Mouse (Mus musculus): ENCODE data around the gene Cnih3. TPM values are rescaled to one million over a fixed set of nuclear protein-coding genes. Genes with fewer than 3 reads are reported as not detected.

Gene Cnih3
- polyA plus RNA-seq, 1 experiment, result 2.7 TPM

GRCm38 (mm10) chr1:181395234-181395828 lies 42.9 kb downstream of the Cnih3 start:
- H3K27ac ChIP-seq (ENCODE audit: control insufficient read depth, insufficient read depth, low read depth, low read length, poor library complexity), result no peak overlapping the region
- TF ChIP-seq POLR2A (IDR thresholded peaks at IDR 0.05; ENCODE audit: borderline replicate concordance, control insufficient read depth, low read depth, low read length), result no peak
- TF ChIP-seq CTCF (IDR thresholded peaks at IDR 0.05; ENCODE audit: control insufficient read depth, insufficient read depth, low read length), result no peak
- 48% methylated on average over 6 of the region's 6 CpGs for WGBS
- H3K4me3 ChIP-seq (replicated peaks; ENCODE audit: control insufficient read depth, low read depth, low read length), result no peak overlapping the region
- no peaks in the 10 kb centered on the region; the same call in 1 of the 2 replicates for H3K4me1 ChIP-seq (ENCODE audit: control insufficient read depth, insufficient read depth, low read length)

- WGBS, result 77% methylated on average over 3 of the region's 3 CpGs
- TF ChIP-seq CTCF (IDR thresholded peaks at IDR 0.05; ENCODE audit: control insufficient read depth, insufficient read depth, low read length) (no peak), POLR2A (IDR thresholded peaks at IDR 0.05; ENCODE audit: borderline replicate concordance, control insufficient read depth, low read depth, low read length) (no peak)
- Histone ChIP-seq H3K27ac (ENCODE audit: control insufficient read depth, insufficient read depth, low read depth, low read length, poor library complexity) (no peak overlapping the region), H3K4me1 (ENCODE audit: control insufficient read depth, insufficient read depth, low read length) (no peaks in the 10 kb centered on the region; the same call in 1 of the 2 replicates), H3K4me3 (replicated peaks; ENCODE audit: control insufficient read depth, low read depth, low read length) (no peak overlapping the region)
Observed at GRCm38 (mm10) chr1:181399179-181399578, 46.8 kb downstream of the Cnih3 start.

- H3K4me3 ChIP-seq (replicated peaks; ENCODE audit: control insufficient read depth, low read depth, low read length), result no peak overlapping the region
- no peak for TF ChIP-seq POLR2A (IDR thresholded peaks at IDR 0.05; ENCODE audit: borderline replicate concordance, control insufficient read depth, low read depth, low read length)
- no peak for TF ChIP-seq CTCF (IDR thresholded peaks at IDR 0.05; ENCODE audit: control insufficient read depth, insufficient read depth, low read length)
- H3K4me1 ChIP-seq (ENCODE audit: control insufficient read depth, insufficient read depth, low read length), result no peaks in the 10 kb centered on the region
- 80% methylated on average over 7 of the region's 7 CpGs for WGBS
- no peak overlapping the region for H3K27ac ChIP-seq (ENCODE audit: control insufficient read depth, insufficient read depth, low read depth, low read length, poor library complexity)
Observed at GRCm38 (mm10) chr1:181403056-181403455, 50.6 kb downstream of the Cnih3 start.

GRCm38 (mm10) chr1:181407281-181407680 lies 54.9 kb downstream of the Cnih3 start:
- TF ChIP-seq CTCF (IDR thresholded peaks at IDR 0.05; ENCODE audit: control insufficient read depth, insufficient read depth, low read length) (no peak), POLR2A (IDR thresholded peaks at IDR 0.05; ENCODE audit: borderline replicate concordance, control insufficient read depth, low read depth, low read length) (no peak)
- WGBS, result 80% methylated on average over 11 of the region's 11 CpGs
- Histone ChIP-seq H3K27ac (ENCODE audit: control insufficient read depth, insufficient read depth, low read depth, low read length, poor library complexity) (no peak overlapping the region), H3K4me1 (ENCODE audit: control insufficient read depth, insufficient read depth, low read length) (no peaks in the 10 kb centered on the region), H3K4me3 (replicated peaks; ENCODE audit: control insufficient read depth, low read depth, low read length) (no peak overlapping the region)

- no peaks in the 10 kb centered on the region for H3K4me1 ChIP-seq (ENCODE audit: control insufficient read depth, insufficient read depth, low read length)
- TF ChIP-seq CTCF (IDR thresholded peaks at IDR 0.05; ENCODE audit: control insufficient read depth, insufficient read depth, low read length) (no peak), POLR2A (IDR thresholded peaks at IDR 0.05; ENCODE audit: borderline replicate concordance, control insufficient read depth, low read depth, low read length) (no peak)
- 55% methylated on average over 18 of the region's 18 CpGs for WGBS
- H3K27ac ChIP-seq (ENCODE audit: control insufficient read depth, insufficient read depth, low read depth, low read length, poor library complexity), result no peak overlapping the region
- no peak overlapping the region for H3K4me3 ChIP-seq (replicated peaks; ENCODE audit: control insufficient read depth, low read depth, low read length)
Observed at GRCm38 (mm10) chr1:181408086-181408975, 55.9 kb downstream of the Cnih3 start.

GRCm38 (mm10) chr1:181409693-181410092 lies 57.3 kb downstream of the Cnih3 start:
- Histone ChIP-seq H3K4me3 (replicated peaks; ENCODE audit: control insufficient read depth, low read depth, low read length) (no peak overlapping the region), H3K27ac (ENCODE audit: control insufficient read depth, insufficient read depth, low read depth, low read length, poor library complexity) (no peak overlapping the region), H3K4me1 (ENCODE audit: control insufficient read depth, insufficient read depth, low read length) (no peaks in the 10 kb centered on the region)
- TF ChIP-seq POLR2A (IDR thresholded peaks at IDR 0.05; ENCODE audit: borderline replicate concordance, control insufficient read depth, low read depth, low read length) (no peak), CTCF (IDR thresholded peaks at IDR 0.05; ENCODE audit: control insufficient read depth, insufficient read depth, low read length) (no peak)
- WGBS, result 67% methylated on average over 9 of the region's 9 CpGs

GRCm38 (mm10) chr1:181410647-181411254 lies 58.3 kb downstream of the Cnih3 start:
- no peak overlapping the region for H3K27ac ChIP-seq (ENCODE audit: control insufficient read depth, insufficient read depth, low read depth, low read length, poor library complexity)
- H3K4me1 ChIP-seq (ENCODE audit: control insufficient read depth, insufficient read depth, low read length), result no peaks in the 10 kb centered on the region; the same call in none of the 2 replicates
- 66% methylated on average over 8 of the region's 8 CpGs for WGBS
- TF ChIP-seq CTCF (IDR thresholded peaks at IDR 0.05; ENCODE audit: control insufficient read depth, insufficient read depth, low read length) (no peak), POLR2A (IDR thresholded peaks at IDR 0.05; ENCODE audit: borderline replicate concordance, control insufficient read depth, low read depth, low read length) (no peak)
- no peak overlapping the region for H3K4me3 ChIP-seq (replicated peaks; ENCODE audit: control insufficient read depth, low read depth, low read length)

- 68% methylated on average over 2 of the region's 2 CpGs for WGBS
- TF ChIP-seq CTCF (IDR thresholded peaks at IDR 0.05; ENCODE audit: control insufficient read depth, insufficient read depth, low read length) (no peak), POLR2A (IDR thresholded peaks at IDR 0.05; ENCODE audit: borderline replicate concordance, control insufficient read depth, low read depth, low read length) (no peak)
- H3K4me1 ChIP-seq (ENCODE audit: control insufficient read depth, insufficient read depth, low read length), result no peaks in the 10 kb centered on the region; the same call in none of the 2 replicates
- no peak overlapping the region for H3K27ac ChIP-seq (ENCODE audit: control insufficient read depth, insufficient read depth, low read depth, low read length, poor library complexity)
- H3K4me3 ChIP-seq (replicated peaks; ENCODE audit: control insufficient read depth, low read depth, low read length), result no peak overlapping the region
Observed at GRCm38 (mm10) chr1:181414985-181415384, 62.6 kb downstream of the Cnih3 start.

All from bone marrow, adult 2 months (tissue).